In the genomic region with DNA sequence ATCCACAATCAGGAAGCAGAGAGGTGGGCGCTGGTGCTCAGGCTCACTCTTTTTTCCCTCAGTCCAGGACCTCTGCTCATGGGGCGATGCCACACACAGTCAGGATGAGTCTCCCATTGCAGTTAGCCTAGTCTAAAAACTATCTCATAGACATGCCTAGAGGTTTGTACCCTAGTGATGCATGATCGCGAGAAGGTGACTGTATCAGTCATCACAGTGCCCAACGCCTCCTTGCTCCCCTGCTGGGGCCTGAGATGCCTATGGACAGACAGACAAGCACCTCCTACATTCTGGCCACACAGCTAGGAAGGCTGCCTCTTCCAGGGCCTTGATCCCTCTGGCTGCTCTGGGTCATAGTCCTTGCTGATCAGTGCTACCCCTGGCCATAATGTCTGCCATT, we compare ENCODE assay signal across 25 mouse cellular contexts. TPM values are rescaled to one million over a fixed set of nuclear protein-coding genes. Genes with fewer than 3 reads are reported as not detected.
DNase-seq lines count a peak whose midpoint lies in the region; ATAC-seq lines count a peak whose summit lies in the region.
"Had no signal": no experiment of that assay in that cellular context is flagged by ENCODE, and none has a peak within 500 bp of the region (broad histone marks: within the 10 kb centered on the region; RNA-seq: fewer than 3 reads in every experiment).

No protein-coding gene starts in this region.

- no peak overlapping the region for H3K4me2 ChIP-seq in midbrain, embryonic 13.5 days (replicated peaks)
- H3K4me2 ChIP-seq: embryonic facial prominence, embryonic 13.5 days; embryonic facial prominence, embryonic 15.5 days; forebrain, embryonic 12.5 days had no signal

- ATAC-seq in midbrain, embryonic 13.5 days = no peak
- ATAC-seq: forebrain, embryonic 14.5 days; forebrain, embryonic 16.5 days had no signal

- DNase-seq in heart, adult 11 months = peak; percentile 79
- DNase-seq in heart, postnatal 4 days = no peak
- no peak for DNase-seq in midbrain, embryonic 10.5 days (ENCODE audit: low spot score)
- peak; percentile 5 for DNase-seq in urinary bladder, postnatal 10 days (ENCODE audit: low spot score)
- no peak for DNase-seq in urinary bladder, postnatal 25 days (ENCODE audit: low spot score)
- DNase-seq: adrenal gland, adult 8-10 months; adrenal gland, postnatal 14 days; adrenal gland, postnatal 36 days; cerebellum, adult 11 months; cerebellum, adult 18-20 months; cerebellum, adult 8-10 months; cerebellum, adult 9-11 months; cerebellum, postnatal 14 days; cerebellum, postnatal 36 days; embryo, embryonic 11 days had no signal

- H3K4me1 ChIP-seq in midbrain, embryonic 10.5 days = peaks cover 9% of the 10 kb centered on the region; the same call in 1 of the 2 replicates
- no peaks in the 10 kb centered on the region for H3K4me1 ChIP-seq in midbrain, embryonic 13.5 days (replicated peaks)
- H3K4me1 ChIP-seq: embryonic facial prominence, embryonic 13.5 days; embryonic facial prominence, embryonic 15.5 days; forebrain, embryonic 12.5 days had no signal

- 85% methylated on average over 5 of the region's 5 CpGs for WGBS in midbrain, embryonic 10.5 days
- WGBS in midbrain, embryonic 13.5 days = 95% methylated on average over 5 of the region's 5 CpGs

- peak overlapping the region; percentile 19; the same call in 1 of the 2 replicates for H3K27ac ChIP-seq in midbrain, embryonic 10.5 days (replicated peaks)
- no peak overlapping the region for H3K27ac ChIP-seq in midbrain, embryonic 13.5 days
- H3K27ac ChIP-seq: embryonic facial prominence, embryonic 13.5 days; embryonic facial prominence, embryonic 15.5 days; forebrain, embryonic 12.5 days had no signal

- no peaks in the 10 kb centered on the region for H3K27me3 ChIP-seq in midbrain, embryonic 10.5 days (ENCODE audit: low read depth, poor library complexity, severe bottlenecking)
- no peaks in the 10 kb centered on the region for H3K27me3 ChIP-seq in midbrain, embryonic 13.5 days
- H3K27me3 ChIP-seq: embryonic facial prominence, embryonic 13.5 days; embryonic facial prominence, embryonic 15.5 days; forebrain, embryonic 12.5 days had no signal

- H3K36me3 ChIP-seq in midbrain, embryonic 10.5 days = no peaks in the 10 kb centered on the region
- H3K36me3 ChIP-seq in midbrain, embryonic 13.5 days = no peaks in the 10 kb centered on the region
- H3K36me3 ChIP-seq: embryonic facial prominence, embryonic 13.5 days; embryonic facial prominence, embryonic 15.5 days; forebrain, embryonic 10.5 days; forebrain, embryonic 12.5 days had no signal

- H3K9ac ChIP-seq in midbrain, embryonic 13.5 days (replicated peaks) = no peak overlapping the region
- H3K9ac ChIP-seq: embryonic facial prominence, embryonic 13.5 days; embryonic facial prominence, embryonic 15.5 days; forebrain, embryonic 12.5 days had no signal

- H3K9me3 ChIP-seq in midbrain, embryonic 10.5 days (replicated peaks) = no peaks in the 10 kb centered on the region
- no peaks in the 10 kb centered on the region for H3K9me3 ChIP-seq in midbrain, embryonic 13.5 days
- H3K9me3 ChIP-seq: embryonic facial prominence, embryonic 13.5 days; embryonic facial prominence, embryonic 15.5 days; forebrain, embryonic 10.5 days; forebrain, embryonic 12.5 days had no signal

- no peak overlapping the region for H3K4me3 ChIP-seq in midbrain, embryonic 10.5 days
- H3K4me3 ChIP-seq in midbrain, embryonic 13.5 days (replicated peaks) = no peak overlapping the region
- H3K4me3 ChIP-seq: embryonic facial prominence, embryonic 13.5 days; embryonic facial prominence, embryonic 15.5 days; erythroblast, embryonic 14.5 days; forebrain, embryonic 10.5 days; forebrain, embryonic 12.5 days had no signal

RNA-seq across cellular contexts. Expression of gene Nrarp, which starts 33.2 kb away (rescaled TPM):
- 10 to 100 TPM; 31.2 to 33.4 TPM for total RNA-seq in heart, postnatal 4 days (2021)
- polyA plus RNA-seq in midbrain, embryonic 10.5 days (2016; fragmentation: Nextera tagmentation; extraction: Ambion mirVana) = 65.8 and 74.1 TPM in 2 replicates
- polyA plus RNA-seq in midbrain, embryonic 13.5 days (2015; fragmentation: Nextera tagmentation; extraction: Ambion mirVana) = 26.8 and 33.9 TPM in 2 replicates

RNA-seq across cellular contexts. Expression of gene Tor4a, which starts 49.3 kb away (rescaled TPM):
- total RNA-seq in heart, postnatal 4 days (2021) = 1 to 10 TPM; 4.4 to 5.8 TPM
- 1.3 and 1.9 TPM in 2 replicates for polyA plus RNA-seq in midbrain, embryonic 10.5 days (2016; fragmentation: Nextera tagmentation; extraction: Ambion mirVana)
- polyA plus RNA-seq in midbrain, embryonic 13.5 days (2015; fragmentation: Nextera tagmentation; extraction: Ambion mirVana) = 1.1 and 1.2 TPM in 2 replicates

RNA-seq across cellular contexts. Expression of gene Noxa1, which starts 52.4 kb away (rescaled TPM):
- not detected for total RNA-seq in heart, postnatal 4 days (2021)
- polyA plus RNA-seq in midbrain, embryonic 10.5 days (2016; fragmentation: Nextera tagmentation; extraction: Ambion mirVana) = 0.09 TPM in 1 of 2 replicates, not detected in the other
- 0.16 TPM in 1 of 2 replicates, not detected in the other for polyA plus RNA-seq in midbrain, embryonic 13.5 days (2015; fragmentation: Nextera tagmentation; extraction: Ambion mirVana)
- total RNA-seq: adrenal gland, adult 8-10 months; adrenal gland, postnatal 14 days; adrenal gland, postnatal 36 days had no signal
- polyA plus RNA-seq: C2C12; embryonic facial prominence, embryonic 11.5 days; embryonic facial prominence, embryonic 13.5 days; forebrain, embryonic 12.5 days; forebrain, embryonic 14.5 days; forebrain, embryonic 16.5 days had no signal

Comparison
In these comparisons a context has a peak if more than half of its experiments do, and no peak if none do; other contexts are left out.
1. DNase-seq: peak in heart, adult 11 months (single experiment) and urinary bladder, postnatal 10 days (single experiment); none in heart, postnatal 4 days (single experiment), midbrain, embryonic 10.5 days (single experiment) and urinary bladder, postnatal 25 days (single experiment).